Mouse (Mus musculus) liver, postnatal 0 days (tissue): Measurements from ENCODE around the gene E130308A19Rik.

ENCODE experiments used
- CTCF ChIP-seq: sonication (generic); IDR thresholded peaks from 2 replicates; pipeline ENCODE4 v1.5.1; 2016; ENCODE audit warnings: antibody characterized with exemption, low read depth
- EP300 ChIP-seq: IDR thresholded peaks from 2 replicates; pipeline ENCODE4 v1.6.1; 2016; ENCODE audit warnings: antibody characterized with exemption, low read depth, mild to moderate bottlenecking

DNA sequence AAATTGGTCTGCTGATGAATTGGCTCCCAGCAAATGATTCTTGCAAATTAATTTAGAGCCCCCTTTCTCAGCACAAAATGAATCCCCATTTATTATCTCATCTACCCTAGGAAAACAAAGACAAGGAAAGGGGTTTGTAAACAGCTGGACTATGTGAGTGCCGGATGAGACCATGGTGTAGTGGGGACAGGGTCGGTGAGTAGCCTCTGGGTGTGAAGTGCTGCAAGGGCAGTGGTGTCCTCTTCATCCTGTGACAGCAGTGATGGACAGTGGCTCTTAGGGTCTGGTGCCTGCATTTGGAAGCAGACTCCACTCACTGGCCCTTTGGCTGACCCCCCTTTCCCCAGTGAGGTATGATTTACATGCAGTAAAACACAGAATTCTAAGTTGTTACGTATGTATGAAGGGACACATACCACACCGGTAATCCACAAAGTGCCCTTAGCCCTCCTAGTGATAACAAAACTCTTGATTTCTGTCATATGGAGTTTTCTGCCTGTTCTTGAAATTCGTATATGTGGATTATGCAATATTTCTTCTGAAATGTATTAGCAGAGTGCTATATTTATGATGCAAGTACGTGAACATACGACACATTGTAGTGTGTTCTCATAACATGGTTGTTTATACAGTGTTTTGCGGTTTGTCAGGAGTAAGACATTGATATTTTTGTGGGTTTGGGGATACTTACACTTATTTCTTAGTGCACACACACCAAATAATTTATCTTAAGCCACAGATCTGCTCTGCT lies 49.1 kb downstream of the E130308A19Rik start:
- TF ChIP-seq CTCF: no peak
- no peak for TF ChIP-seq EP300
